Mouse (Mus musculus): ENCODE results near the gene Bmp3.

GRCm38 (mm10) chr5:98894281-98894680 is 40.1 kb downstream of the Bmp3 start:
- TF ChIP-seq CTCF (IDR thresholded peaks at IDR 0.05; ENCODE audit: borderline replicate concordance, insufficient read depth, low read length) (no peak), POLR2A (IDR thresholded peaks at IDR 0.05; ENCODE audit: low read depth, low read length) (no peak)

Measured in embryonic fibroblast, embryonic 13.5 days (primary cell).